Comparison of ENCODE assay signal across 16 mouse cellular contexts in genomic region chr12:12530796-12531195, GRCm38 (mm10).
DNase-seq lines count a peak whose midpoint lies in the region; ATAC-seq and TF ChIP-seq lines count a peak whose summit lies in the region.
"Had no signal": no experiment of that assay in that cellular context is flagged by ENCODE, and none has a peak within 500 bp of the region (broad histone marks: within the 10 kb centered on the region; RNA-seq: fewer than 3 reads in every experiment).

No protein-coding gene starts in this region.

- DNase-seq in lung, embryonic 14.5 days: peak; percentile 58
- DNase-seq in lung, adult 18-20 months: no peak
- peak; percentile 7 for DNase-seq in kidney, adult 18-20 months
- DNase-seq in kidney, postnatal 36 days: peak; percentile 11 to 26
- DNase-seq in spleen, postnatal 10 days (ENCODE audit: low spot score in 2 of 2): no peak
- no peak for DNase-seq in right cerebral cortex, postnatal 36 days (ENCODE audit: low spot score in 2 of 2)
- no peak for DNase-seq in hindbrain, embryonic 14.5 days (ENCODE audit: low spot score)
- DNase-seq: cerebellum, adult 8-10 months; gastrocnemius, postnatal 25 days; heart, postnatal 14 days; left cerebral cortex, postnatal 4 days had no signal

- H3K27ac ChIP-seq in lung, embryonic 14.5 days (ENCODE audit: low read depth): peak overlapping the region; percentile 61; the same call in 1 of the 2 replicates
- 0 out of 2 replicates have a peak overlapping the region, but pooled peaks have one; percentile 42 for H3K27ac ChIP-seq in stomach, embryonic 16.5 days (ENCODE audit: low read length)
- H3K27ac ChIP-seq in hindbrain, embryonic 14.5 days: no peak overlapping the region
- H3K27ac ChIP-seq: liver, embryonic 14.5 days had no signal

- H3K9ac ChIP-seq in lung, embryonic 14.5 days: no peak overlapping the region
- no peak overlapping the region for H3K9ac ChIP-seq in stomach, embryonic 16.5 days (ENCODE audit: low read length)
- no peak overlapping the region for H3K9ac ChIP-seq in hindbrain, embryonic 14.5 days
- H3K9ac ChIP-seq: liver, embryonic 14.5 days had no signal

- no peaks in the 10 kb centered on the region for H3K27me3 ChIP-seq in lung, embryonic 14.5 days (ENCODE audit: insufficient read depth, low read length)
- H3K27me3 ChIP-seq in stomach, embryonic 16.5 days (ENCODE audit: control insufficient read depth, insufficient read depth, low read length): no peaks in the 10 kb centered on the region
- H3K27me3 ChIP-seq in hindbrain, embryonic 14.5 days (ENCODE audit: control insufficient read depth, insufficient read depth, low read length): no peaks in the 10 kb centered on the region

- H3K36me3 ChIP-seq in lung, embryonic 14.5 days (ENCODE audit: insufficient read depth): no peaks in the 10 kb centered on the region
- no peaks in the 10 kb centered on the region for H3K36me3 ChIP-seq in stomach, embryonic 16.5 days (ENCODE audit: control insufficient read depth, insufficient read depth, low read length)
- no peaks in the 10 kb centered on the region for H3K36me3 ChIP-seq in hindbrain, embryonic 14.5 days (replicated peaks; ENCODE audit: control insufficient read depth, insufficient read depth)

- ATAC-seq in lung, embryonic 14.5 days (ENCODE audit: insufficient read depth): peak; percentile 68; the same call in 1 of the 2 replicates
- ATAC-seq in stomach, embryonic 16.5 days (ENCODE audit: insufficient read depth, low FRiP score): peak; percentile 81
- no peak for ATAC-seq in hindbrain, embryonic 14.5 days (ENCODE audit: low FRiP score)
- ATAC-seq: CD4-positive, CD25-positive, alpha-beta regulatory T cell, adult 4 months; inflammation-experienced regulatory T-cells, adult 6 months had no signal

- no peak overlapping the region for H3K4me2 ChIP-seq in lung, embryonic 14.5 days
- no peak overlapping the region for H3K4me2 ChIP-seq in stomach, embryonic 16.5 days (ENCODE audit: low read depth, low read length)
- no peak overlapping the region for H3K4me2 ChIP-seq in hindbrain, embryonic 14.5 days (replicated peaks)

- TF ChIP-seq CTCF in lung, embryonic 14.5 days (IDR thresholded peaks at IDR 0.05; ENCODE audit: low read depth): no peak

- no peak overlapping the region for H3K4me3 ChIP-seq in lung, embryonic 14.5 days (ENCODE audit: low read depth, low read length)
- H3K4me3 ChIP-seq in stomach, embryonic 16.5 days (replicated peaks; ENCODE audit: low read length): no peak overlapping the region
- H3K4me3 ChIP-seq in hindbrain, embryonic 14.5 days (replicated peaks; ENCODE audit: low read length): no peak overlapping the region
- H3K4me3 ChIP-seq: erythroblast, embryonic 14.5 days had no signal

- 50% methylated on average over 6 of the region's 6 CpGs for WGBS in lung, embryonic 14.5 days
- 56% methylated on average over 6 of the region's 6 CpGs for WGBS in stomach, embryonic 16.5 days
- WGBS in hindbrain, embryonic 14.5 days: 84% methylated on average over 6 of the region's 6 CpGs

- 0 out of 2 replicates have a peak, but pooled peaks cover 3% of the 10 kb centered on the region for H3K4me1 ChIP-seq in lung, embryonic 14.5 days (ENCODE audit: insufficient read depth)
- no peaks in the 10 kb centered on the region; the same call in 1 of the 2 replicates for H3K4me1 ChIP-seq in stomach, embryonic 16.5 days (ENCODE audit: control insufficient read depth, insufficient read depth, low read length)
- H3K4me1 ChIP-seq in hindbrain, embryonic 14.5 days (replicated peaks; ENCODE audit: control insufficient read depth, insufficient read depth, low read length): peaks cover 14% of the 10 kb centered on the region; the same call in 1 of the 2 replicates

- H3K9me3 ChIP-seq in lung, embryonic 14.5 days (ENCODE audit: low read depth, low read length): no peaks in the 10 kb centered on the region
- H3K9me3 ChIP-seq in stomach, embryonic 16.5 days (replicated peaks; ENCODE audit: control insufficient read depth, low read length): no peaks in the 10 kb centered on the region
- H3K9me3 ChIP-seq in hindbrain, embryonic 14.5 days (ENCODE audit: control insufficient read depth, low read length): no peaks in the 10 kb centered on the region

Comparison
In these comparisons a context has a peak if more than half of its experiments do, and no peak if none do; other contexts are left out.
1. DNase-seq: peak in lung, embryonic 14.5 days (single experiment), kidney, adult 18-20 months (single experiment) and kidney, postnatal 36 days (2 of 2); none in lung, adult 18-20 months (0 of 2), spleen, postnatal 10 days (0 of 2), right cerebral cortex, postnatal 36 days (0 of 2) and hindbrain, embryonic 14.5 days (single experiment).